Mouse (Mus musculus) spleen, postnatal 0 days (tissue): ENCODE results near the gene Olfr1188. TPM values are rescaled to one million over a fixed set of nuclear protein-coding genes. Genes with fewer than 3 reads are reported as not detected.

Experiments used
- polyA plus RNA-seq: library from polyadenylated mRNA; unstranded; fragments of >200 nt; fragmentation: Nextera tagmentation; extraction: Ambion mirVana; gene quantifications from 2 replicates; pipeline ENCODE4 v1.2.1, GENCODE M21; 2015

Gene Olfr1188
- polyA plus RNA-seq = not detected in 2 replicates

DNA sequence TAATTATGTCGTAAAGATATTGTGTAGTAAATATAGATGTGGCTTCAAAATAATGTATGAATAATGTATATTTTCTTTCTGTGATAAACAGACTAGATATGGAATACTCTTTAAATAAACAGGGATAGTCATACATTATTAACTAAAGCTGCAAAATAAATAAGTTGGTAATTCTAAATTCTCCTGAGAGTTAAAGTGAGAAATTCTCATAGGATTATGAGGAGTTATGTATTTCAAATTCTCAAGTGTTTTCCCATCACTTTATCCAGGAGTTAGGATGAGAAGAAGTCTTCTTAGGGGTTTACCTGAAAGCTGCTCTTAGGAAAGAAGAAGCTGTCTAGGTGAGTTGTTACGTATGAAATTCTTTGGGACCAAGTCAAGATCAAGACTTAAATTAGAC is at the start of gene Olfr1188:
Gene Olfr1188, plus strand, starts transcription at position 301 of the 400 bp plus-strand sequence.

DNA sequence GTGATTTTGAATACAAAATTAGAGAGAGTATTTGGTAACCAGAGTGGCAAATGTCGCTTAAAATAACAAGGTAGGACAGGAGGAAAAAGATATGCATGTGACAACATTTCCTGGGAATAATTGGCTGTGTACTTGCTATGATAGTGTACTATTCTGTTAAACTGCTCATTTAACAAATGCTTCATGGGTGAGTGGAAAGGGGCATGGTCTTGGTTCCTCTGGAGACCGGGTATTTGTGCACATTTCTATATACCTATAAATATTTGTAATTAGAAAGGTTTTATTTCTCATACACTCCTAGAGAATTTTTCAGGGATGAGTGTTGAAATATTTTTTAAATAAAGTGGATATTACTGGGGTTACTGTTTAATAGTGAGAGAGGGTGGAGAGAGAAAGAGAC is 38.5 kb upstream of the Olfr1188 start, which contains the start of gene Olfr1186:
Gene Olfr1186, plus strand, starts transcription at position 301 of the 400 bp plus-strand sequence.

DNA sequence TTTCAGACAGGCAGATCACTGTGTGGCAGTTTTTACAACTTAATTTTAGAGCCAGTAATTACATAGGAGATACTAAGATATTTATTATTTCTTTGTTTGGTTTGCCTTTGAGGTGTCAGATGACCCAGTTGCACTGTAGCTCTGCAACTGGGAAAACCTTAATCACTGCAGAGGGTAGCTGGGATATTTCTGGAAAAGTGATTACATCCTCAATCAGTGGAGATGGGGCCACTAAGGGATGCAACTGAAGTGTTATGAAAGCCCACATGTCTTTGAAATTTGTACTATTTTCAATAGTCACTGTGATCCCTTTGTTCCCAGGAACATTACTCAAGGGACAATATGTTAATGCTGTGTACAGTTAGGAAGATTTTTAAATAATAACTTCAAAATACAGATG is 29.4 kb downstream of the Olfr1188 start, which contains the start of gene Olfr1189:
Gene Olfr1189, plus strand, starts transcription at position 301 of the 400 bp plus-strand sequence.

Other genes starting within 250 kb of the Olfr1188 start
- not detected in 2 replicates for gene Olfr1174-ps, start 241.8 kb upstream of the Olfr1188 start, polyA plus RNA-seq
- not detected in 2 replicates for gene Olfr1175-ps, start 229.7 kb upstream of the Olfr1188 start, polyA plus RNA-seq
- not detected in 2 replicates for gene Olfr1176, start 220.2 kb upstream of the Olfr1188 start, polyA plus RNA-seq
- gene Olfr1177-ps, start 210.4 kb upstream of the Olfr1188 start, polyA plus RNA-seq = not detected in 2 replicates
- gene Olfr1178, start 169.9 kb upstream of the Olfr1188 start, polyA plus RNA-seq = not detected in 2 replicates
- not detected in 2 replicates for gene Olfr1179, start 150.5 kb upstream of the Olfr1188 start, polyA plus RNA-seq
- gene Olfr1180, start 137.8 kb upstream of the Olfr1188 start, polyA plus RNA-seq = not detected in 2 replicates
- not detected in 2 replicates for gene Olfr1181, start 130.8 kb upstream of the Olfr1188 start, polyA plus RNA-seq
- gene Gm13757, start 107.8 kb upstream of the Olfr1188 start, polyA plus RNA-seq = not detected in 2 replicates
- gene Olfr1183, start 102.1 kb upstream of the Olfr1188 start, polyA plus RNA-seq = not detected in 2 replicates
- not detected in 2 replicates for gene Olfr1184, start 73.3 kb upstream of the Olfr1188 start, polyA plus RNA-seq
- gene Olfr1185-ps1, start 63.6 kb upstream of the Olfr1188 start, polyA plus RNA-seq = not detected in 2 replicates
- gene Olfr1186, start 38.4 kb upstream of the Olfr1188 start, polyA plus RNA-seq = not detected in 2 replicates
- gene Olfr1189, start 29.5 kb downstream of the Olfr1188 start, polyA plus RNA-seq = not detected in 2 replicates
- gene Olfr1191-ps1, start 83.6 kb downstream of the Olfr1188 start, polyA plus RNA-seq = not detected in 2 replicates
- gene Olfr1192-ps1, start 91.6 kb downstream of the Olfr1188 start, polyA plus RNA-seq = not detected in 2 replicates
- gene Olfr1193, start 118.7 kb downstream of the Olfr1188 start, polyA plus RNA-seq = not detected in 2 replicates
- gene Olfr1195, start 132.3 kb downstream of the Olfr1188 start, polyA plus RNA-seq = not detected in 2 replicates
- gene Olfr1196, start 147.7 kb downstream of the Olfr1188 start, polyA plus RNA-seq = not detected in 2 replicates
- not detected in 2 replicates for gene Olfr1197, start 175.4 kb downstream of the Olfr1188 start, polyA plus RNA-seq
- gene Olfr1198, start 194.4 kb downstream of the Olfr1188 start, polyA plus RNA-seq = not detected in 2 replicates
- gene Olfr1199, start 203.5 kb downstream of the Olfr1188 start, polyA plus RNA-seq = not detected in 2 replicates
- not detected in 2 replicates for gene Olfr1200, start 213.6 kb downstream of the Olfr1188 start, polyA plus RNA-seq
- gene Olfr1201, start 236.1 kb downstream of the Olfr1188 start, polyA plus RNA-seq = not detected in 2 replicates